Comparison of ENCODE assay signal across 15 mouse cellular contexts in genomic region chr17:70605659-70606058, GRCm38 (mm10).
"Had no signal": no experiment of that assay in that cellular context is flagged by ENCODE, and none has a peak within 500 bp of the region (broad histone marks: within the 10 kb centered on the region; RNA-seq: fewer than 3 reads in every experiment).

No protein-coding gene starts in this region.

- H3K27ac ChIP-seq: neural tube, embryonic 13.5 days; neural tube, embryonic 15.5 days; stomach, embryonic 15.5 days; stomach, postnatal 0 days had no signal

- DNase-seq: retina, postnatal 1 day; right cerebral cortex, adult 18-20 months; right cerebral cortex, postnatal 14 days; right cerebral cortex, postnatal 4 days; spleen, adult 18-20 months; thymus, adult 18-20 months; thymus, adult 2 months; thymus, postnatal 14 days; thymus, postnatal 25 days; thymus, postnatal 36 days; thymus, postnatal 4 days had no signal

- H3K4me3 ChIP-seq: neural tube, embryonic 13.5 days; neural tube, embryonic 15.5 days; stomach, embryonic 15.5 days had no signal
